Mouse (Mus musculus): ENCODE measurements around the gene Sh3bp5l.
"Not testable (repeated sequence)": the region's sequence is repeated elsewhere in the genome, so short reads cannot be mapped to it uniquely, and the experiment has no call there.

Gene Sh3bp5l

GRCm38 (mm10) chr11:58323570-58324340 lies 6.8 kb upstream of the Sh3bp5l start:
- no peak for DNase-seq

DNA sequence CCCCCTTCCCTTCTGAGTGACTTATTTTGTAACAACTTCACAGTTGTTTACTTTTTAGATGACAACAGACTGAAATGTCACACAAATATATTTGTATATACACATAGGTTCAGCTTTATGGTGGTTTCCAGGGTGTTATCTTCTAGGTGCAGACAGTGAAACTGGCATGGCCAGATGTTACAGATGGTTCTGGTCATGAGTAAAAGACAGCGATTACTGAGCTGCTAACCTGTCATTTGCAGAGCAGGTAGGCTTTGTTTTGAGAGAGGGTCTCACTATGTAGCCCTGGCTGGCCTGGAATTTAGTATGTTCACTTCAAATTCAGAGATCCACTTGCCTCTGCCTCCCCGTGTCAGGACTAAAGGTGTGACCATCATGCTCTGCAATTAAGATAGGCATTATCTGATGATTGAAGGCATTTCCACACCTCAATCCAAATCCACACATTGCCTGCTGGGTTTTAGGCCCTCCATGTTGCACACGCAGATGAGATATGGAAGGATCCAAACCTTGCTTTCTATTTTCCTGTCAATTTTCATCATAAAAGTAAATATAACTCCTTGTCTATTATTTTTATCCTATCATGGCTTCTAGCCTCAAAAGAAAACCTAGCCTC lies 5.8 kb upstream of the Sh3bp5l start:
- no peak for DNase-seq

DNA sequence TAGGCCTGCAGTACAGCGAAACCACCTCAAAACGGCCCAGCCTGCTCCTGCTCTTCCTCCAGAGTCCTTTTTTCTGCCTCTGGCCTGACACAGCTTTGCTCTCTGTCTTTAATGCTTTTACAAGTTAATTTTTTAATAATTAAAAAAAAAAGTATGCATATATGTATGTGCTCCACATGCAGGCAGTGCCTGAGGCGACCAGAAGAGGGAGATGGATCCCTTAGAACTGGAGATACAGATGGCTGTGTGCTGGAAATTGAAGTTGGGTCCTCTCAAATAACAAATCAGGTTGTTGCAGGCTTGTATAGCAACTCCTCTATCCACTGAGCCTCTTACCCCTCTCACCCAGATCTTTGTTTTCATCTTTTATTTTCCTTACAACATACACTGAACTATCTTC lies 3.7 kb upstream of the Sh3bp5l start:
- no peak for DNase-seq

DNA sequence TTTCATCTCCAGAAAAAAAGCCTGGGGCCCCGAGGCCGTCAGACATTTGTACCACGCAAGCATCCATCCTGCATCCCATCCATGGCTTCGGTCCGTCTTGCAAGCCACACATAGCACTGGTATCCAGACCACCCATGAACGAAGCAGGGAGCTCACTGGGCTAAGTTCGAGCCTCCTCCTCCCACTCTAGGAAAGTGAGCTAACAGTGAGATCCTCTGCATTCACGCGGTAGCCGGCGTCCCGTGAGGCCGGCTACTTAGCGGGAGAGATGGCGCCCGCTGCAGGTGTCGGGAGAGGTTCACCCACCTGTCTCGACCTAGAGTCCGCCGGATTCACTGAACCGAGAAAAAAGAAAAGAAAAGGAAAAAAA lies 633 bp upstream of the Sh3bp5l start:
- no peak for DNase-seq

DNA sequence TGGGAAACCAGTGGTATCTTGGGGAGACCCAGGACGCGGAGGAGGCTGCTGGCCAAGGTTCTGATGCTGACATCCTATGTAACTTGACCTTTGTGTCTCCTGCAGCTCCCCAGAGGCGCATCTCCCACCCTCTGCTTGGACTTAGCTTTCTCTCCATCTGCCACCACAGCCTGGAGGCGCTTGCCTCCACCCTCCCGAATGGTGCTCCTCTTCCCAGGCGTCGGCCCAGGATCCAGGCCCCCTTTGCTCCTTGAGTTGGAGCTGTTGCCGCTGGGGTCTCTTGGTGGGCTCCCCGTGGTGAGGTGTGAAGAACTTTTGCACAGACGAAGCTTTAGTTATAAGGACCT lies 598 bp downstream of the Sh3bp5l start:
- no peak for DNase-seq

DNA sequence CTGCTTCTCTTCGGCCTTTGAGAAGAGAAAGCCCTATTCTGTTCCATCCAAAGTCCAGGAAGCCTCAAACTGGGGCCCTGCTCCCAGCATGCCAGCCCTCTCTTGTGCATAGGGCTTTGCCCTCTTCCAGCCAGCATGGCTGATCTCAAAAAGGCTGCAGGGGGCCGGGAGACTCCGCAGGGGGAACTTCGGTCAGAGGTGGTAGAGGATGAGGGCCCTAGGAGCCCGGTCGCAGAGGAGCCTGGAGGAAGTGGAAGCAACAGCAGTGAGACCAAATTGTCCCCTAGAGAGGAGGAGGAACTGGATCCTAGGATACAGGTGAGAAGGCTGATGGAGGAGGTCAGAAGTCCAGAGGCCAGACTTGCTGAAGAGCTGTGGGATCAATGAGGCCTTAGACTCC lies 1.0 kb downstream of the Sh3bp5l start:
- DNase-seq, result no peak

- DNase-seq, result peak; percentile 66 to 69
Observed at GRCm38 (mm10) chr11:58334746-58335145, 4.2 kb downstream of the Sh3bp5l start.

DNA sequence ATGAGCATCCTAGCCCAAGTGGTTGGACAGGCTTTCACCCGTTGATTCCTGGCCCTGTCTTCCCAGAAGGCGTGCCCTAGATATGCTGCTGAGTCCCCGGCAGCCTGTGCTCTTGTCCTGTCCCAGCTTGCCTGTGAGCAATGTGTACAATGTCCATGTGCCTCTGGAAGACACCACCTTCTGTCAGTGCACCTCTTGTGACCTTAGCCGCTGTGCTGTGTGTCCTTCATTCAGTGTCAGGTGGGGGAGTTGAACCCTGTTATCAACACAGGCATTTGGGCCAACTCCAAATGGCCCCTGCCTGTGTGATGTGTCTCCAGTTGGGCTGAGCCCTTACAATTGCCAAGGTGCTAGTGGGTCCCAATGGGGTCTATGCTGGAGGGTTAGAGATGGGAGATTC lies 16.2 kb downstream of the Sh3bp5l start:
- no peak for DNase-seq

DNA sequence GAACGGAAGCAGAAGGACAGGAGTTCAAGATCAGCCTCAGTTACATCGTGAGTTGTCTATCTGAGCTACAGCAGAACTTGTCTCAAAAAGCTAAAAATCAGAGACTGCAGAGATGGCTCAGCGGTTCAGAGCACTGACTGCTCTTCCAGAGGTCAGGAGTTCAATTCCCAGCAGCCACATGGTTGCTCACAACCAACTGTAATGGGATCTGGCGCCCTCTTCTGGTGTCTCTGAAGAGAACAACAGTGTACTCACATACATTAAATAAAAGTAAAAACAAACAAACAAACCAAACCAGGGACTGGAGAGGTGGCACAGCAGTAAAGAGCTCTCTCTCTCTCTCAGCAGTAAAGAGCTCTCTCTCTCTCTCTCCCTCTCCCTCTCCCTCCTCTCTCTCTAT lies 20.1 kb downstream of the Sh3bp5l start:
- no peak for DNase-seq

GRCm38 (mm10) chr11:58351179-58351578 lies 20.7 kb downstream of the Sh3bp5l start:
- no peak for DNase-seq

DNA sequence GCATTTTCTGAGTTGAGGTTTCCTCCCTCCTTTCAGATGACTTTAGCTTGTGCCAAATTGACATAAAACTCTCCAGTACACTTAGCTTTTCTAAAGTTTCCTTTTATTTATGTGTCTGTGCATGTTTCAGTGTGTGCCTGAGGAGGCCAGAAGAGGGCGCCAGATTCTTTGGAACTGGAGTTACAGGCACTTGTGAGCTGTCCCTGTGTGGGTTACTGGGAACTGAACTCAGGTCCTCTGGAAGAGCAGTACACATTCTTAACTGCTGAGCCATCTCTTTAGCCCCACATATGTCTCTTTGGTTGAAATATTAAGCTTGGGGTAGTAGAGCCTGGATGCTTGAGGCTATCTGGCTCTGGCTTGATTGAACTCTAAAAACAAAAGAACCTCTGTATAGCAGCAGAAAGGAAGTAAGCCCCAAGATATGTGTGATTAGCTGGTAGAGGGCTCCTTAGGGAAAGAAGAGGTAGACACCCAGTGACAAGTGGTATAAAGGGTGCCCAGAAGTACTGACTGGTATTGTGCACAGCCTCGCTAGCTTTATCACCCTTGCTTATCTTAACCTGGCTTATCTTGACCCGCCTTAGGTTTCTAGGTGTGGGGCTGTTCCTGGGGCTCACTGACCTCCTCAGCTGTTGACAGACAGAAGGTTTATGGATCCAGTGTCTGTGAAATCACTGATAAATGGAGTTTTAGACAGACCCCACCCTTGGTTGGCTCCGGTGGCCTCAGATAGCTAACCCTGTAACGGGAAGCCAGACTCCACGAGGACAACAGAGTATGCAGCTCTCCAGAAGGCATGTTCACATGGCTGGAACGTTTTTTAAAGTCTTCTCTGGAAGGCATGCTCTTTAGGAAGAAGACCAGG lies 22.4 kb downstream of the Sh3bp5l start:
- DNase-seq, result no peak

- no peak for DNase-seq
Observed at GRCm38 (mm10) chr11:58353709-58354108, 23.2 kb downstream of the Sh3bp5l start.

DNA sequence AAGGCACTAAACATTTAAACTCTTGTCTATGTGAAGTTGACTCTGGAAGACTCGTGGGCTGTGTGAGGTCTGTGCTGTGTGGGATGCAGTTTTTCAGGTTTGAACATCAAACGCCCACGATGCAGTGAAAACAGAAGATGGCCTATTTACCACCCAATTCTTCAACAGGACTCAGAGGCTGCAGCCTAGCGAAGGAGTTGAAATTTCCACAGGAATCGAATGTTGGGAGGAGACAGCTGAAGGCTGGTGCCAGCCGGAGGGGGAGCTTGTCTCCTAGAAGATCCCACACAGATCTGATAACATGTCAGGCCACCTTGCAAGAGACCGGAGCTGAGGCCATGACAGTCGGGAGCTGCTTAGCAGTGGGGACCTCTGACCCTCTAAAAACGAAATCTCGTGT lies 24.0 kb downstream of the Sh3bp5l start:
- no peak for DNase-seq

GRCm38 (mm10) chr11:58354927-58355326 lies 24.4 kb downstream of the Sh3bp5l start:
- DNase-seq, result no peak

DNA sequence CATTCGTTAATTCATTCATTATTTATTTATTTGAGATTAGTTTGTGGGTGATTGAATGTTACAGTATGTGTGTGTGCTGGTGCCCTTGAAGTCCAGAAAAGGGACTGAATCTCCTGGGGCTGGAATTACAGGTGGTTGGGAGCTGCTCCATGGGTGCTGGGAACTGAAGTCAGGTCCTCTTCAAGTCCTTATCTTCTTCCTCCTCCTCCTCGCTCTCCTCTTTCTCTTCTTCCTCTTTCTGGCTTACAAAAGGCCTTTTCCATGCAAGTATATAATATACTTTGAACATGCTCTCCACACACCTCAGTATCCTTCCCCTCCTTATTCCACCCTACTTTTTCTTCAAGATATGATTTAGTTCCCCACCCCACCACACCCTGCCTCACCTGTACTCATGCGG lies 26.5 kb downstream of the Sh3bp5l start:
- no peak for DNase-seq

- no peak for DNase-seq
Observed at GRCm38 (mm10) chr11:58357844-58358534, 27.5 kb downstream of the Sh3bp5l start.

DNA sequence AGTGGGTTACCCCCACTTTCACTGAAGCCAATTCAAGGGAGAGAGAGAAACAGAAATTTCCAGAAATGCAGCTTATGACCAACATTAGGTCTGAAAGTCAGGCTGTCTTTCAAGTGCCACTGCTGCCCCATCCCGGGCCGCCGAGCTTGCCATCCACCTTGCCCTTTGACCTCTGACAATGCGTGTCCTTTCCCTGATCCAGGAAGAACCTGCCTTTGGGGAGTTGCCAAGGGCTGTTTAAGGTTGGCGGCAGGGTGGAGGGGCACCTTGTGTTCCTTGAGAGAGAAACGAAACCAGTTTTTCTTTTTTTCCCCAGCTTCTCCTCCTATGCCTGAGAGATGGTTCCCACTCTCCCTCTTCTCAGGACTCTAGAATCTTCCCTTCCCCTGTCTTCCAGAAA lies 32.0 kb downstream of the Sh3bp5l start:
- not testable (repeated sequence) for DNase-seq

- DNase-seq, result no peak
Observed at GRCm38 (mm10) chr11:58364454-58364853, 33.9 kb downstream of the Sh3bp5l start.

DNA sequence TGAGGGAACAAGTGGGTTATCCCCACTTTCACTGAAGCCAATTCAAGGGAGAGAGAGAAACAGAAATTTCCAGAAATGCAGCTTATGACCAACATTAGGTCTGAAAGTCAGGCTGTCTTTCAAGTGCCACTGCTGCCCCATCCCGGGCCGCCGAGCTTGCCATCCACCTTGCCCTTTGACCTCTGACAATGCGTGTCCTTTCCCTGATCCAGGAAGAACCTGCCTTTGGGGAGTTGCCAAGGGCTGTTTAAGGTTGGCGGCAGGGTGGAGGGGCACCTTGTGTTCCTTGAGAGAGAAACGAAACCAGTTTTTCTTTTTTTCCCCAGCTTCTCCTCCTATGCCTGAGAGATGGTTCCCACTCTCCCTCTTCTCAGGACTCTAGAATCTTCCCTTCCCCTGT lies 35.7 kb downstream of the Sh3bp5l start:
- not testable (repeated sequence) for DNase-seq

GRCm38 (mm10) chr11:58377273-58377672 lies 46.7 kb downstream of the Sh3bp5l start:
- DNase-seq, result no peak

GRCm38 (mm10) chr11:58377686-58378085 lies 47.2 kb downstream of the Sh3bp5l start:
- no peak for DNase-seq

DNA sequence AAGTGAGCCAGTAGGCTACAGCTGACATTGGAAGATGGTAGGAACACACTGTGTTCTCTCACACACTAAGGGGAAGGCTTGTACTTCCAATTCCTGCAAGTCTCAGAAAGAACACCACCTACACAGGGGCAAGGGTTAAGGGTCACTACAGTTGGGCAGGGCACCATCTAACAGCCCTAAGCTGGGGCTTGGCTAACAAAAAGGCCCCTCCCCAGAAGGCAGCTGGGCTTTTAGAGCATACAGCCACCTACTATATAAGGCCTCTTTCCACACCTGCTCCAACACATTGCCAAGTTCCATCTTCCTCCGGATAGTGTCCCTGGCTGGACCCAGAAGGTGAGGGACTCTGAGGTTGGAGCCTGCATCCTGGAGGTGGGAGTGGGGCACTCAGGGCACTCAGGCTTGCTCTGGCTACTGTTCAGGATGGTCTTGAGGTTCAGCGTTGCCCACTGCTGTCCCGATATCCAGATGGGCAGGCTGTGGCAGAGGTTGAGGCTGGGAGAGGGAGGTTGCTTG lies 48.3 kb downstream of the Sh3bp5l start, which contains the start of gene Lypd8:
Lypd8 (plus strand) TSS at position 281 of the 516 bp plus-strand sequence.
- DNase-seq, result no peak

DNA sequence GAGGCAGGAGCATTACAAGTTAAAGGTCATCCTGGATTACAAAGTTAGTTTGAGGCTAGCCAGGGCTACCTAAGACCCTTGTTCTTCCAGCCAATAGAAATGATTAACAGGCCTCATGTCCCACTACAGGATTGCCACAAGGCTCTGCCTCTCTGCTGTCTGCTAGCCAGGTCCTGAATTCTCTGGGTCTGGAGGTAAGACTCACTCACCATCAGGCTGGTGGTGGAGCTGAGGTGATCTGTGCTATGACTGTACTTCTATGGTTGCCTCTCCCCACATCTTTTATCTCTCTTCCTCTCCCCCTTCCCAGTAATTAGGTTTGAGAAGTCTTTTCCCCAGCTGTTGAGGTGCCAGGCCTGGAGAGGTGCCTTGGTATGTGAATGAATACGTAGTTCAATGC lies 49.0 kb downstream of the Sh3bp5l start:
- no peak for DNase-seq
